Mouse (Mus musculus): Measurements from ENCODE around the gene Rpl37a. TPM values are rescaled to one million over a fixed set of nuclear protein-coding genes. Genes with fewer than 3 reads are reported as not detected.
A peak's percentile ranks its signal among the peaks of the same experiment; 100 is the strongest.

Gene Rpl37a
- polyA plus RNA-seq, 1 experiment from 2014 or later: 628 TPM

DNA sequence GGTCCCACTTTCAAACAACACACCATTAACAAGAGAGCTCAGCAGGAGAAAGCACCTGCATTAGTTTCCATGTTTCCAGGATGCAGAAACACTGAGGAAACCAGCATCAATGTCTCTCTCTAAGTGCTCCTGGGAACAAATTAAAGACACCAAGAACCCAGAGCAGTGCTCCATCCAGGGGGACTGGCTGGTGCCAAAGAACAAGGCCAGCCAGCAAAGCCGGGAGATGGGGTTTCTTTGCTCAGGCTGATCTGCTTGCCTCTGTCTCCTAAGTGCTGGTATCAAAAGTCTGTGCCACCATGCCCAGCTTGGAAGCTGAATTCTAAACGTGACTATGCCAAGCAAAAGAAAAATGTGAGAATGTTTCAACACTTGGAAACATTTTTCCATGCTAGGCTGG is 5.3 kb downstream of the Rpl37a start:
- no peak for ATAC-seq
- DNase-seq (ENCODE audit: low read depth, low spot score): no peak
- ChIA-PET POLR2A (interaction anchor here (1.0 to 1.8 kb wide), 3 partner anchors 109 to 140 kb away, joined by 4 to 6 read pairs (median 4); no protein-coding TSS in a partner anchor), CTCF (interaction anchor here (0.7 to 8.4 kb wide), 9 partner anchors 17 to 147 kb away, joined by 3 to 118 read pairs (median 4); no protein-coding TSS in a partner anchor)
- H3K27me3 ChIP-seq: no peaks in the 10 kb centered on the region
- no peak for TF ChIP-seq CTCF (IDR thresholded peaks at IDR 0.05)
- in situ Hi-C loops (cut with MboI; ENCODE audit: low pct_unique_long_range_greater_than_20kb): loop anchor here (5.0 to 25.0 kb wide), 5 partner anchors 36 to 1121 kb away; partner anchors contain the start of gene Xrcc5

GRCm38 (mm10) chr1:72716926-72717325 is 5.8 kb downstream of the Rpl37a start:
- DNase-seq (ENCODE audit: low read depth, low spot score) (no peak), ATAC-seq (peak; percentile 42)
- POLR2A ChIA-PET: interaction anchor here (0.7 to 1.2 kb wide), 3 partner anchors 109 to 1054 kb away, joined by 3 to 4 read pairs (median 4); no protein-coding TSS in a partner anchor
- CTCF ChIA-PET: interaction anchor here (0.7 to 8.4 kb wide), 11 partner anchors 18 to 147 kb away, joined by 3 to 118 read pairs (median 3); no protein-coding TSS in a partner anchor
- in situ Hi-C loops (cut with MboI; ENCODE audit: low pct_unique_long_range_greater_than_20kb): loop anchor here (5.0 to 25.0 kb wide), 5 partner anchors 35 to 1120 kb away; partner anchors contain the start of gene Xrcc5
- no peaks in the 10 kb centered on the region for H3K27me3 ChIP-seq
- TF ChIP-seq CTCF (IDR thresholded peaks at IDR 0.05): peak; percentile 81

GRCm38 (mm10) chr1:72717540-72717939 is 6.5 kb downstream of the Rpl37a start:
- ATAC-seq (no peak), DNase-seq (ENCODE audit: low read depth, low spot score) (no peak)
- POLR2A ChIA-PET: interaction anchor here (0.7 kb wide), 1 partner anchor 1053 kb away, joined by 3 read pairs; no protein-coding TSS in a partner anchor
- no peaks in the 10 kb centered on the region for H3K27me3 ChIP-seq
- no peak for TF ChIP-seq CTCF (IDR thresholded peaks at IDR 0.05)
- in situ Hi-C loops (cut with MboI; ENCODE audit: low pct_unique_long_range_greater_than_20kb): loop anchor here (5.0 to 25.0 kb wide), 5 partner anchors 35 to 1120 kb away; partner anchors contain the start of gene Xrcc5
- CTCF ChIA-PET: interaction anchor here (0.9 to 8.4 kb wide), 3 partner anchors 64 to 138 kb away, joined by 3 to 118 read pairs (median 3); no protein-coding TSS in a partner anchor

DNA sequence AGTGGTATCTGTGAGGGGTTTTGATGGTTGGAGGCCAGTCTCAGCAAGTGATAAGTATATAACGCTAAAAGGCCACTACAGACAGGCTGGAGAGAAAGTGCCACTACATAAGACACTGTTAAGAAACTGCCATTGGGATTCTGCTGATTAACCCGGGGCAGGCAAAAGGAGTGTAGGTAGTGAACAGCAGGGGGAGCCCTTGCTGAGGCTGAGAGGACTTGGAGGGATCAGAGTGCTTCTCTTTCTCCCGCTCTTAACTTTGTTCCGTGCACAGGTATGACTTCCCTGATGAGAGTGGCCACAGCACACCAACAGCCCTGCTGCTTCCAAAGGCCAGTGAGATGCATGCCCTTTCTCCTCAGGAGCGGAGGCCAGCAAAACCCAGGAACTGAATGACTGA is 7.8 kb downstream of the Rpl37a start:
- H3K27me3 ChIP-seq: no peaks in the 10 kb centered on the region
- DNase-seq (ENCODE audit: low read depth, low spot score): no peak
- CTCF ChIA-PET: interaction anchor here (0.7 to 8.4 kb wide), 12 partner anchors 20 to 136 kb away, joined by 3 to 118 read pairs (median 4); partner anchors contain the start of gene Igfbp2
- POLR2A ChIA-PET: interaction anchor here (0.6 to 1.8 kb wide), 5 partner anchors 9 to 543 kb away, joined by 3 to 9 read pairs (median 3); no protein-coding TSS in a partner anchor
- in situ Hi-C loops (cut with MboI; ENCODE audit: low pct_unique_long_range_greater_than_20kb): loop anchor here (5.0 to 25.0 kb wide), 5 partner anchors 33 to 1118 kb away; partner anchors contain the start of gene Xrcc5
- peak; percentile 67 for ATAC-seq
- peak; percentile 77 for TF ChIP-seq CTCF (IDR thresholded peaks at IDR 0.05)

GRCm38 (mm10) chr1:72720115-72720725 is 9.1 kb downstream of the Rpl37a start:
- POLR2A ChIA-PET: interaction anchor here (0.6 to 1.8 kb wide), 2 partner anchors 78 to 135 kb away, joined by 3 to 9 read pairs; no protein-coding TSS in a partner anchor
- no peak for TF ChIP-seq CTCF (IDR thresholded peaks at IDR 0.05)
- CTCF ChIA-PET: interaction anchor here (1.4 to 8.4 kb wide), 6 partner anchors 13 to 135 kb away, joined by 3 to 118 read pairs (median 9); partner anchors contain the start of gene Igfbp2
- ATAC-seq: no peak
- no peak for DNase-seq (ENCODE audit: low read depth, low spot score)
- in situ Hi-C loops (cut with MboI; ENCODE audit: low pct_unique_long_range_greater_than_20kb): loop anchor here (25.0 kb wide), 2 partner anchors 408 to 1117 kb away; partner anchors contain the start of gene Xrcc5
- H3K27me3 ChIP-seq: no peaks in the 10 kb centered on the region

DNA sequence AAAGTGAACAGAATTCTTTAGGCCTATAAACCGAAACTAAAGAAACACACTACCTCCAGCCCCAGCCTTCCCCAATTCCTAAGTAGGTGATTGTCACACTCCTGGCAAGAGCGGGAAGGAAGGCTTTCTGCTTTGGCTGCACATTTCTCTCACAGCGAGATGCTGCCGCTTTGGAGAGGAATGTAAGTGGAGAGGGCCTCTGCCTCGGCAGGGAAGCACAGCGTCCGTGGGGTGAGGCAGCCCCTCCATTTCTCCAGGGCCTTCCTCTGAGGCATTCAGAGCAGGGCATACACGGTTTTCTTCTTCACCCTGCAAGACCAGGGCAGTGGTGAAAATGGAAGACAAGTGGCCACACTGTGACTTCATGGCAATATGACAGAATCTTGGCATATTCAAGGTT is 11.6 kb downstream of the Rpl37a start:
- ATAC-seq: no peak
- in situ Hi-C loops (cut with MboI; ENCODE audit: low pct_unique_long_range_greater_than_20kb): loop anchor here (25.0 kb wide), 2 partner anchors 410 to 1115 kb away; partner anchors contain the start of gene Xrcc5
- ChIA-PET CTCF (interaction anchor here (8.4 kb wide), 1 partner anchor 132 kb away, joined by 118 read pairs; no protein-coding TSS in a partner anchor), POLR2A (no interaction called here)
- TF ChIP-seq CTCF (IDR thresholded peaks at IDR 0.05): no peak
- H3K27me3 ChIP-seq: no peaks in the 10 kb centered on the region
- no peak for DNase-seq (ENCODE audit: low read depth, low spot score)

- CTCF ChIA-PET: no interaction called here
- H3K27me3 ChIP-seq: no peaks in the 10 kb centered on the region
- DNase-seq (ENCODE audit: low read depth, low spot score) (no peak), ATAC-seq (no peak)
- TF ChIP-seq CTCF (IDR thresholded peaks at IDR 0.05): no peak
- POLR2A ChIA-PET: interaction anchor here (0.7 kb wide), 3 partner anchors 56 to 1506 kb away, joined by 3 to 4 read pairs (median 3); no protein-coding TSS in a partner anchor
- in situ Hi-C loops (cut with MboI; ENCODE audit: low pct_unique_long_range_greater_than_20kb): loop anchor here (25.0 kb wide), 2 partner anchors 412 to 1113 kb away; partner anchors contain the start of gene Xrcc5
Measured at GRCm38 (mm10) chr1:72724354-72724753, 13.3 kb downstream of the Rpl37a start.

GRCm38 (mm10) chr1:72725941-72726340 is 14.9 kb downstream of the Rpl37a start:
- ATAC-seq (no peak), DNase-seq (ENCODE audit: low read depth, low spot score) (no peak)
- in situ Hi-C loops (cut with MboI; ENCODE audit: low pct_unique_long_range_greater_than_20kb): no loop called here
- no peaks in the 10 kb centered on the region for H3K27me3 ChIP-seq
- CTCF ChIA-PET: no interaction called here
- POLR2A ChIA-PET: no interaction called here
- TF ChIP-seq CTCF (IDR thresholded peaks at IDR 0.05): no peak

DNA sequence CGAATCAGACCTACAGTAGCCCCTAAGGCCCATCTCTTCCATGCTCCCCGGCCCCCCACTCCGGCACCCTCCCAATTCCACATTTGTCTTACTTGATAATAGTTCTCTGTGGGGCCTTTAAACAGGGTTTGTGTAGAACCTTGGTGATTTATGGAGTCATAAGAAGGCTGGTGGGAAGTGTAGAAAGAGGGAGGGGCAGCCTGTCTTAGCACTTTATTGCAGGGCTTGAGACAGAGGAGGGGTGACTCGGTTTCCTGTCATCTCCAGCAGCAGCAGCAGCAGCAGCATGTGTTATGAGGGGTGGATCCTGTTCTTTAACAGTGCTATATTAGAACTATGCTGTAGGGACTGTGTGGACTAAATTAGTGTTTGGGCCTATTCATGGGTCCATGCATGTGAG is 17.7 kb downstream of the Rpl37a start:
- ATAC-seq (no peak), DNase-seq (ENCODE audit: low read depth, low spot score) (no peak)
- ChIA-PET CTCF (no interaction called here), POLR2A (no interaction called here)
- H3K27me3 ChIP-seq: no peaks in the 10 kb centered on the region
- no peak for TF ChIP-seq CTCF (IDR thresholded peaks at IDR 0.05)
- in situ Hi-C loops (cut with MboI; ENCODE audit: low pct_unique_long_range_greater_than_20kb): no loop called here

- DNase-seq (ENCODE audit: low read depth, low spot score) (no peak), ATAC-seq (no peak)
- TF ChIP-seq CTCF (IDR thresholded peaks at IDR 0.05): no peak
- in situ Hi-C loops (cut with MboI; ENCODE audit: low pct_unique_long_range_greater_than_20kb): no loop called here
- CTCF ChIA-PET: interaction anchor here (1.2 kb wide), 1 partner anchor 125 kb away, joined by 3 read pairs; no protein-coding TSS in a partner anchor
- POLR2A ChIA-PET: no interaction called here
- no peaks in the 10 kb centered on the region for H3K27me3 ChIP-seq
Measured at GRCm38 (mm10) chr1:72730126-72730525, 19.0 kb downstream of the Rpl37a start.
